Mouse (Mus musculus) bone marrow, adult 2 months (tissue): Measurements from ENCODE around the gene Aqr.

Experiments used
- CTCF ChIP-seq: fragments of 200-500 bp; IDR thresholded peaks from 2 replicates; pipeline ENCODE4 v1.5.1; 2011; ENCODE audit warnings: low read length, control low read depth; ENCODE audit not compliant: control insufficient read depth, insufficient read depth
- POLR2A ChIP-seq: fragments of 200-500 bp; IDR thresholded peaks from 2 replicates; pipeline ENCODE4 v1.6.1; 2011; ENCODE audit warnings: low read depth, mild to moderate bottlenecking, control low read depth, low read length, borderline replicate concordance; ENCODE audit not compliant: control insufficient read depth

GRCm38 (mm10) chr2:114228672-114229071 lies 41.8 kb upstream of the Aqr start:
- TF ChIP-seq CTCF, result no peak
- no peak for TF ChIP-seq POLR2A
